Comparison of ENCODE assay signal across 14 mouse cellular contexts in genomic region chr1:47163808-47164410, GRCm38 (mm10).
A peak's percentile ranks its signal among the peaks of the same experiment; 100 is the strongest.
DNase-seq lines count a peak whose midpoint lies in the region; ATAC-seq lines count a peak whose summit lies in the region.
"Had no signal": no experiment of that assay in that cellular context is flagged by ENCODE, and none has a peak within 500 bp of the region (broad histone marks: within the 10 kb centered on the region; RNA-seq: fewer than 3 reads in every experiment).

No protein-coding gene starts in this region.

- no peaks in the 10 kb centered on the region for H3K9me3 ChIP-seq in embryonic facial prominence, embryonic 11.5 days (replicated peaks; ENCODE audit: control insufficient read depth, low read length)
- H3K9me3 ChIP-seq in embryonic facial prominence, embryonic 10.5 days, result no peaks in the 10 kb centered on the region
- no peaks in the 10 kb centered on the region for H3K9me3 ChIP-seq in forebrain, embryonic 13.5 days (replicated peaks)
- no peaks in the 10 kb centered on the region for H3K9me3 ChIP-seq in limb, embryonic 12.5 days
- H3K9me3 ChIP-seq in neural tube, embryonic 14.5 days (ENCODE audit: control insufficient read depth, low read length), result no peaks in the 10 kb centered on the region
- H3K9me3 ChIP-seq: megakaryocyte, embryonic 14.5 days had no signal

- no peak overlapping the region for H3K4me2 ChIP-seq in embryonic facial prominence, embryonic 11.5 days (ENCODE audit: low read depth, low read length)
- no peak overlapping the region for H3K4me2 ChIP-seq in forebrain, embryonic 13.5 days
- H3K4me2 ChIP-seq in limb, embryonic 12.5 days, result no peak overlapping the region
- no peak overlapping the region for H3K4me2 ChIP-seq in neural tube, embryonic 14.5 days (ENCODE audit: low read depth, low read length)

- no peak overlapping the region for H3K27ac ChIP-seq in embryonic facial prominence, embryonic 11.5 days (replicated peaks; ENCODE audit: low read depth, low read length)
- H3K27ac ChIP-seq in embryonic facial prominence, embryonic 10.5 days (replicated peaks), result no peak overlapping the region
- no peak overlapping the region; the same call in 1 of the 2 replicates for H3K27ac ChIP-seq in forebrain, embryonic 13.5 days
- peak overlapping the region; percentile 69 for H3K27ac ChIP-seq in limb, embryonic 12.5 days
- peak overlapping the region; percentile 53; the same call in 1 of the 2 replicates for H3K27ac ChIP-seq in neural tube, embryonic 14.5 days (ENCODE audit: low read depth, low read length)

- H3K4me3 ChIP-seq in embryonic facial prominence, embryonic 11.5 days (ENCODE audit: low read depth, low read length), result no peak overlapping the region
- H3K4me3 ChIP-seq in embryonic facial prominence, embryonic 10.5 days, result no peak overlapping the region
- H3K4me3 ChIP-seq in forebrain, embryonic 13.5 days, result no peak overlapping the region
- no peak overlapping the region for H3K4me3 ChIP-seq in limb, embryonic 12.5 days (replicated peaks)
- no peak overlapping the region for H3K4me3 ChIP-seq in neural tube, embryonic 14.5 days (ENCODE audit: low read depth, low read length)
- H3K4me3 ChIP-seq: megakaryocyte, embryonic 14.5 days had no signal

- no peaks in the 10 kb centered on the region for H3K27me3 ChIP-seq in embryonic facial prominence, embryonic 11.5 days (ENCODE audit: control insufficient read depth, insufficient read depth, low read length)
- H3K27me3 ChIP-seq in embryonic facial prominence, embryonic 10.5 days (replicated peaks; ENCODE audit: low read depth, poor library complexity, severe bottlenecking), result no peaks in the 10 kb centered on the region
- H3K27me3 ChIP-seq in forebrain, embryonic 13.5 days, result no peaks in the 10 kb centered on the region
- H3K27me3 ChIP-seq in limb, embryonic 12.5 days, result no peaks in the 10 kb centered on the region
- no peaks in the 10 kb centered on the region for H3K27me3 ChIP-seq in neural tube, embryonic 14.5 days (ENCODE audit: control insufficient read depth, insufficient read depth, low read length)
- H3K27me3 ChIP-seq: megakaryocyte, embryonic 14.5 days had no signal

- no peak overlapping the region for H3K9ac ChIP-seq in embryonic facial prominence, embryonic 11.5 days (replicated peaks; ENCODE audit: low read length)
- no peak overlapping the region for H3K9ac ChIP-seq in forebrain, embryonic 13.5 days
- no peak overlapping the region; the same call in 1 of the 2 replicates for H3K9ac ChIP-seq in limb, embryonic 12.5 days (replicated peaks)
- H3K9ac ChIP-seq in neural tube, embryonic 14.5 days (replicated peaks; ENCODE audit: low read depth, low read length), result no peak overlapping the region

- peak; percentile 18 for DNase-seq in embryonic facial prominence, embryonic 11.5 days (ENCODE audit: low spot score)
- no peak for DNase-seq in embryonic facial prominence, embryonic 10.5 days (ENCODE audit: low spot score)
- DNase-seq in adrenal gland, postnatal 4 days (ENCODE audit: low spot score in 2 of 2), result no peak
- DNase-seq in layer of hippocampus, postnatal 10 days (ENCODE audit: low spot score in 2 of 2), result no peak
- no peak for DNase-seq in adrenal gland, postnatal 36 days
- DNase-seq: cerebellum, postnatal 25 days; kidney, adult 11 months; kidney, postnatal 4 days; lung, adult 18-20 months; spleen, adult 18-20 months had no signal

- H3K4me1 ChIP-seq in embryonic facial prominence, embryonic 11.5 days (ENCODE audit: control insufficient read depth, insufficient read depth, low read length), result no peaks in the 10 kb centered on the region
- peaks cover 4% of the 10 kb centered on the region; the same call in 1 of the 2 replicates for H3K4me1 ChIP-seq in embryonic facial prominence, embryonic 10.5 days
- peaks cover 12% of the 10 kb centered on the region for H3K4me1 ChIP-seq in forebrain, embryonic 13.5 days
- H3K4me1 ChIP-seq in limb, embryonic 12.5 days (replicated peaks), result peaks cover 6% of the 10 kb centered on the region; the same call in 1 of the 2 replicates
- H3K4me1 ChIP-seq in neural tube, embryonic 14.5 days (ENCODE audit: control insufficient read depth, insufficient read depth, low read length), result peaks cover 3% of the 10 kb centered on the region; the same call in 1 of the 2 replicates
- H3K4me1 ChIP-seq: megakaryocyte, embryonic 14.5 days had no signal

- WGBS in embryonic facial prominence, embryonic 11.5 days, result 77% methylated on average over 1 of the region's 1 CpGs
- 50% methylated on average over 1 of the region's 1 CpGs for WGBS in embryonic facial prominence, embryonic 10.5 days
- WGBS in forebrain, embryonic 13.5 days, result 6% methylated on average over 1 of the region's 1 CpGs
- 56% methylated on average over 1 of the region's 1 CpGs for WGBS in limb, embryonic 12.5 days
- 17% methylated on average over 1 of the region's 1 CpGs for WGBS in neural tube, embryonic 14.5 days

- ATAC-seq in embryonic facial prominence, embryonic 11.5 days (replicated peaks; ENCODE audit: insufficient number of reproducible peaks, low FRiP score, low TSS enrichment, low read depth), result peak; percentile 70; the same call in 1 of the 2 replicates
- peak; percentile 95 for ATAC-seq in forebrain, embryonic 13.5 days
- peak; percentile 89 for ATAC-seq in limb, embryonic 12.5 days (ENCODE audit: insufficient number of reproducible peaks, insufficient read depth, low FRiP score, low TSS enrichment, low read depth)
- peak; percentile 89 for ATAC-seq in neural tube, embryonic 14.5 days (ENCODE audit: low read depth)

- H3K36me3 ChIP-seq in embryonic facial prominence, embryonic 11.5 days (replicated peaks; ENCODE audit: control insufficient read depth, insufficient read depth, low read depth, low read length), result no peaks in the 10 kb centered on the region
- no peaks in the 10 kb centered on the region for H3K36me3 ChIP-seq in embryonic facial prominence, embryonic 10.5 days (replicated peaks)
- no peaks in the 10 kb centered on the region for H3K36me3 ChIP-seq in forebrain, embryonic 13.5 days (ENCODE audit: poor library complexity, severe bottlenecking)
- H3K36me3 ChIP-seq in limb, embryonic 12.5 days, result no peaks in the 10 kb centered on the region
- no peaks in the 10 kb centered on the region for H3K36me3 ChIP-seq in neural tube, embryonic 14.5 days (ENCODE audit: control insufficient read depth, insufficient read depth, low read length)

Comparison
In these comparisons a context has a peak if more than half of its experiments do, and no peak if none do; other contexts are left out.
1. H3K27ac ChIP-seq: peak in limb, embryonic 12.5 days (single experiment) and neural tube, embryonic 14.5 days (single experiment); none in embryonic facial prominence, embryonic 11.5 days (single experiment), embryonic facial prominence, embryonic 10.5 days (single experiment) and forebrain, embryonic 13.5 days (single experiment).
2. Peak in every context shown above with its lines, with median percentiles within 50 percentile points of each other: ATAC-seq.